Comparison of ENCODE assay signal across 8 mouse cellular contexts in genomic region chr13:84349001-84349720, GRCm38 (mm10).
A peak's percentile ranks its signal among the peaks of the same experiment; 100 is the strongest.
DNase-seq lines count a peak whose midpoint lies in the region; ATAC-seq and TF ChIP-seq lines count a peak whose summit lies in the region.

No protein-coding gene starts in this region.

- TF ChIP-seq EP300 in heart, postnatal 0 days (IDR thresholded peaks at IDR 0.05; ENCODE audit: low read depth) = no peak

- H3K4me1 ChIP-seq in thymus, adult 2 months (replicated peaks; ENCODE audit: control insufficient read depth, insufficient read depth, low read length) = peaks cover 7% of the 10 kb centered on the region; the same call in 1 of the 2 replicates
- 0 out of 2 replicates have a peak, but pooled peaks cover 4% of the 10 kb centered on the region for H3K4me1 ChIP-seq in heart, postnatal 0 days (ENCODE audit: control insufficient read depth, insufficient read depth)
- H3K4me1 ChIP-seq in liver, embryonic 16.5 days (ENCODE audit: control insufficient read depth, low read depth, low read length) = no peaks in the 10 kb centered on the region; the same call in 1 of the 2 replicates

- H3K4me2 ChIP-seq in heart, postnatal 0 days (ENCODE audit: low read depth, low read length) = peak overlapping the region; percentile 91
- peak overlapping the region; percentile 66 for H3K4me2 ChIP-seq in liver, embryonic 16.5 days (ENCODE audit: low read depth, low read length)

- no peak for TF ChIP-seq POLR2A in thymus, adult 2 months (IDR thresholded peaks at IDR 0.05; ENCODE audit: control insufficient read depth, extremely low read depth, insufficient read depth, low read length, poor library complexity)

- DNase-seq in thymus, adult 2 months = peak; percentile 28
- no peak for DNase-seq in thymus, postnatal 0 days (ENCODE audit: low spot score)
- DNase-seq in embryo, embryonic 11 days = peak; percentile 75
- DNase-seq in heart, postnatal 0 days (ENCODE audit: low spot score) = peak; percentile 74
- DNase-seq in large intestine, adult 2 months (ENCODE audit: low read depth, low spot score) = peak; percentile 31
- peak; percentile 32 for DNase-seq in retina, adult 2 months (ENCODE audit: low read depth, low spot score)
- no peak for DNase-seq in spleen, adult 18-20 months

- no peak overlapping the region for H3K4me3 ChIP-seq in thymus, adult 2 months (ENCODE audit: control insufficient read depth, insufficient read depth, low read length)
- H3K4me3 ChIP-seq in heart, postnatal 0 days (ENCODE audit: low read depth, low read length) = peak overlapping the region; percentile 53
- peak overlapping the region; percentile 49 for H3K4me3 ChIP-seq in liver, embryonic 16.5 days (ENCODE audit: low read depth, low read length)

- no peak for ATAC-seq in heart, postnatal 0 days (ENCODE audit: insufficient read depth, low read depth)
- no peak for ATAC-seq in liver, embryonic 16.5 days (ENCODE audit: low read depth)

- 2% methylated on average over 23 of the region's 23 CpGs for WGBS in thymus, adult 2 months
- WGBS in heart, postnatal 0 days = under 1% methylated on average over 23 of the region's 23 CpGs
- 1% methylated on average over 23 of the region's 23 CpGs for WGBS in large intestine, adult 2 months
- under 1% methylated on average over 23 of the region's 23 CpGs for WGBS in liver, embryonic 16.5 days (ENCODE audit: insufficient replicate concordance)

- H3K27ac ChIP-seq in thymus, adult 2 months (ENCODE audit: control insufficient read depth, insufficient read depth, low read length) = no peak overlapping the region
- 0 out of 2 replicates have a peak overlapping the region, but pooled peaks have one; percentile 47 for H3K27ac ChIP-seq in heart, postnatal 0 days (ENCODE audit: low read depth)
- H3K27ac ChIP-seq in liver, embryonic 16.5 days (ENCODE audit: low read length) = no peak overlapping the region

- H3K36me3 ChIP-seq in thymus, adult 2 months (ENCODE audit: control insufficient read depth, insufficient read depth, low read length) = no peaks in the 10 kb centered on the region
- no peaks in the 10 kb centered on the region for H3K36me3 ChIP-seq in heart, postnatal 0 days (replicated peaks; ENCODE audit: control insufficient read depth, insufficient read depth, low read length)
- H3K36me3 ChIP-seq in liver, embryonic 16.5 days (ENCODE audit: control insufficient read depth, insufficient read depth) = no peaks in the 10 kb centered on the region

- no peak for TF ChIP-seq CTCF in thymus, adult 2 months (IDR thresholded peaks at IDR 0.05; ENCODE audit: borderline replicate concordance, control insufficient read depth, extremely low read depth, insufficient read depth, low read length, poor library complexity)
- no peak for TF ChIP-seq CTCF in heart, postnatal 0 days (IDR thresholded peaks at IDR 0.05; ENCODE audit: low read depth)

- peak overlapping the region; percentile 35; the same call in 1 of the 2 replicates for H3K9ac ChIP-seq in heart, postnatal 0 days (replicated peaks; ENCODE audit: low read depth, low read length)
- no peak overlapping the region; the same call in 1 of the 2 replicates for H3K9ac ChIP-seq in liver, embryonic 16.5 days (ENCODE audit: low read depth, low read length)

- no peaks in the 10 kb centered on the region for H3K9me3 ChIP-seq in heart, postnatal 0 days (replicated peaks; ENCODE audit: control insufficient read depth, low read length)
- no peaks in the 10 kb centered on the region for H3K9me3 ChIP-seq in liver, embryonic 16.5 days (replicated peaks; ENCODE audit: control insufficient read depth, low read length)

- peaks cover 22% of the 10 kb centered on the region for H3K27me3 ChIP-seq in thymus, adult 2 months (ENCODE audit: control insufficient read depth, insufficient read depth, low read length)
- H3K27me3 ChIP-seq in heart, postnatal 0 days (ENCODE audit: control insufficient read depth, insufficient read depth, low read length) = peaks cover 34% of the 10 kb centered on the region
- peaks cover 51% of the 10 kb centered on the region for H3K27me3 ChIP-seq in liver, embryonic 16.5 days (ENCODE audit: control insufficient read depth, insufficient read depth, low read depth, low read length)

Comparison
In these comparisons a context has a peak if more than half of its experiments do, and no peak if none do; other contexts are left out.
1. DNase-seq: peak in thymus, adult 2 months (single experiment), embryo, embryonic 11 days (single experiment), heart, postnatal 0 days (single experiment), large intestine, adult 2 months (single experiment) and retina, adult 2 months (single experiment); none in thymus, postnatal 0 days (single experiment) and spleen, adult 18-20 months (0 of 2).